Mouse (Mus musculus) kidney, postnatal 14 days (tissue): ENCODE results near the gene Crygb.

Experiments used
- DNase-seq: peaks from one replicate; pipeline ENCODE4 v3.0.0; 2022; ENCODE audit warnings: mixed read lengths

The Crygb gene

GRCm38 (mm10) chr1:65082188-65082587 is at the start of gene Crygb:
Gene Crygb (minus strand): TSS chr1:65082288.
- no peak for DNase-seq

- no peak for DNase-seq
Observed at GRCm38 (mm10) chr1:65131671-65132070, 49.6 kb upstream of the Crygb start.

GRCm38 (mm10) chr1:65130226-65130625 is 48.1 kb upstream of the Crygb start:
- DNase-seq, result peak; percentile 34

- DNase-seq, result no peak
Observed at GRCm38 (mm10) chr1:65129634-65130180, 47.6 kb upstream of the Crygb start.

- no peak for DNase-seq
Observed at GRCm38 (mm10) chr1:65122574-65123372, 40.7 kb upstream of the Crygb start, which contains the start of gene D630023F18Rik. Gene D630023F18Rik (minus strand): TSS chr1:65123214.

GRCm38 (mm10) chr1:65119438-65119837 is 37.4 kb upstream of the Crygb start, which contains the start of gene Gm28845:
Gene Gm28845 (minus strand): TSS chr1:65119558.
- no peak for DNase-seq

- peak; percentile 74 for DNase-seq
Observed at GRCm38 (mm10) chr1:65118150-65118913, 36.2 kb upstream of the Crygb start.

- DNase-seq, result no peak
Observed at GRCm38 (mm10) chr1:65113536-65114172, 31.6 kb upstream of the Crygb start.

- no peak for DNase-seq
Observed at GRCm38 (mm10) chr1:65112807-65113196, 30.7 kb upstream of the Crygb start.

- DNase-seq, result peak; percentile 83
Observed at GRCm38 (mm10) chr1:65112031-65112806, 30.1 kb upstream of the Crygb start.

GRCm38 (mm10) chr1:65109756-65110435 is 27.8 kb upstream of the Crygb start:
- DNase-seq, result no peak

- DNase-seq, result no peak
Observed at GRCm38 (mm10) chr1:65109196-65109595, 27.1 kb upstream of the Crygb start.

- no peak for DNase-seq
Observed at GRCm38 (mm10) chr1:65107654-65108279, 25.7 kb upstream of the Crygb start.

GRCm38 (mm10) chr1:65103273-65103672 is 21.2 kb upstream of the Crygb start, which contains the start of gene Cryga:
Gene Cryga (minus strand): TSS chr1:65103373.
- DNase-seq, result no peak

- DNase-seq, result no peak
Observed at GRCm38 (mm10) chr1:65096953-65097352, 14.9 kb upstream of the Crygb start.

GRCm38 (mm10) chr1:65091566-65091965 is 9.5 kb upstream of the Crygb start:
- no peak for DNase-seq

GRCm38 (mm10) chr1:65090370-65090769 is 8.3 kb upstream of the Crygb start:
- DNase-seq, result no peak

GRCm38 (mm10) chr1:65088567-65089356 is 6.7 kb upstream of the Crygb start:
- no peak for DNase-seq

- DNase-seq, result no peak
Observed at GRCm38 (mm10) chr1:65075607-65076006, 6.5 kb downstream of the Crygb start.

- no peak for DNase-seq
Observed at GRCm38 (mm10) chr1:65073589-65073988, 8.5 kb downstream of the Crygb start, which contains the start of gene Crygc. Gene Crygc (minus strand): TSS chr1:65073689.
